Mouse (Mus musculus) forebrain, postnatal 0 days (tissue): ENCODE results near the gene Gm11084. TPM values are rescaled to one million over a fixed set of nuclear protein-coding genes. Genes with fewer than 3 reads are reported as not detected.
A peak's percentile ranks its signal among the peaks of the same experiment; 100 is the strongest.

ENCODE experiments used
- ATAC-seq: fragments of 200-750 bp; cut with Nextera tagmentation; 2 replicates; pipeline ENCODE4 v1.8.0; 2017; ENCODE audit warnings: mild to moderate bottlenecking, moderate library complexity
- DNase-seq: peaks from one replicate; pipeline ENCODE4 v3.0.0-alpha.2; 2015
- H3K27ac ChIP-seq: fragments of 300-500 bp; sonication (generic); 2 replicates; pipeline ENCODE4 v1.5.1; 2014; ENCODE audit warnings: low read depth, mild to moderate bottlenecking, antibody characterized with exemption, low read length, moderate library complexity, mixed read lengths
- H3K27me3 ChIP-seq: fragments of 300-500 bp; sonication (generic); 2 replicates; pipeline ENCODE4 v1.6.1; 2014; ENCODE audit warnings: mild to moderate bottlenecking, low read length, mixed read lengths; ENCODE audit not compliant: insufficient read depth
- H3K36me3 ChIP-seq: fragments of 300-500 bp; sonication (generic); 2 replicates; pipeline ENCODE4 v1.6.1; 2014; ENCODE audit warnings: mild to moderate bottlenecking, moderate library complexity; ENCODE audit not compliant: insufficient read depth
- H3K4me1 ChIP-seq: fragments of 300-500 bp; sonication (generic); 2 replicates; pipeline ENCODE4 v1.6.1; 2014; ENCODE audit warnings: antibody characterized with exemption; ENCODE audit not compliant: insufficient read depth
- H3K4me2 ChIP-seq: fragments of 300-500 bp; sonication (generic); 2 replicates; pipeline ENCODE4 v1.6.1; 2014; ENCODE audit warnings: low read depth, mild to moderate bottlenecking, moderate library complexity
- H3K4me3 ChIP-seq: fragments of 300-500 bp; sonication (generic); 2 replicates; pipeline ENCODE4 v1.5.1; 2014; ENCODE audit warnings: low read depth, low read length, mixed read lengths
- H3K9ac ChIP-seq: fragments of 300-500 bp; sonication (generic); 2 replicates; pipeline ENCODE4 v1.6.1; 2014; ENCODE audit warnings: mild to moderate bottlenecking
- H3K9me3 ChIP-seq: fragments of 300-500 bp; sonication (generic); 2 replicates; pipeline ENCODE4 v1.6.1; 2016; ENCODE audit warnings: low read length
- CTCF ChIP-seq: sonication (generic); IDR thresholded peaks from 2 replicates; pipeline ENCODE4 v1.5.1; 2016; ENCODE audit warnings: antibody characterized with exemption, control low read depth, low read depth
- WGBS: fragments of 180-500 bp; shearing (Covaris S2); extraction: QIAGEN DNeasy Blood & Tissue Kit; methylation state at CpG from one replicate; pipeline ENCODE4 v1.1.7; 2014; 5-methylcytosine and 5-hydroxymethylcytosine counted together
- polyA plus RNA-seq: library from polyadenylated mRNA; unstranded; fragments of >200 nt; fragmentation: Nextera tagmentation; extraction: Ambion mirVana; gene quantifications from 2 replicates; pipeline ENCODE4 v1.2.1, GENCODE M21; 2015
- total RNA-seq: library from RNA; depleted of rRNA; stranded (reverse); fragments of >200 nt; gene quantifications from 2 replicates; pipeline ENCODE4 v1.2.3, GENCODE M21; 2014

Gene Gm11084
- total and polyA plus RNA-seq, 2 experiments from 2014 or later: not detected

DNA sequence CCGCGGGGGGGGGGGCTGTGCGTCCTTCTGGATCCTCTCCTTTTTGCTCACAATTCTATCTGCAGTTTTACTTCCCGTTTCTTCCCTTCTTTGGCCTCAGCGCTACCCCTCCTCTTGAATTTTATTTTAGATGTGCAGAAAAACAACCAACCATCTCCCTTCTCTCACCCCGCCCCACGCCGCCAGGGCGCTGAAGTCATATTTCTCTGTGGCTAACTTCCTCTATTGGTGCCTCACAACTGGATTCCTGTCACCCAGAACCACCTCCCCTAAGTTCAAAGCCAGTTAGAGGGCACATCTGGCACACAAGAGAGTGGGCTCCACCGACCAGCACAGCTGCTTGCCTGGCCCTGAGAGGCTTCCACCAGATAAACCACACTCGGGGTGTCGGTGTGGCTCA, 16.5 kb upstream of the Gm11084 start:
- H3K27me3 ChIP-seq: no peaks in the 10 kb centered on the region
- H3K4me3 ChIP-seq: no peak overlapping the region
- peak overlapping the region; percentile 21; the same call in 1 of the 2 replicates for H3K27ac ChIP-seq
- no peaks in the 10 kb centered on the region for H3K9me3 ChIP-seq
- H3K4me1 ChIP-seq: 0 out of 2 replicates have a peak, but pooled peaks cover 3% of the 10 kb centered on the region
- no peak for DNase-seq
- H3K36me3 ChIP-seq: no peaks in the 10 kb centered on the region
- 64% methylated on average over 11 of the region's 12 CpGs for WGBS
- no peak for ATAC-seq
- no peak overlapping the region for H3K4me2 ChIP-seq
- no peak for TF ChIP-seq CTCF
- H3K9ac ChIP-seq: no peak overlapping the region

DNA sequence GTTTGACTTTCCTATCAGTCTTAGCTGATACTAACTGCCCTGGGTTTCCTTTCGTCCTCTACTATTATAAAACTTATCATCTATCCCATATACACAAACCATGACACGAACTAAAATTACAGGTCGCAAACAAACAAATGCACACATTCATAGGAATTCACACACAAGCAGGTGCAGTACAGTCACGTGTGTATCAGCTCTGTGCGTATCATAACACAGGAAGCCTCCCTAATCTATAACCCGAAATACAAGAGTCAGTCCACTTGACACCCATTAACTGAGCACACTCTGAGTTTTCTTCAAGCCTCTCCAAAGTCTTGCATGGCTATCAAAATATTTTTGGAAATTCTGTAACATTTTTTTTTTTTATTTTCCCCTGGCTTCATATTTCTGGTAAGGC, 15.9 kb upstream of the Gm11084 start:
- WGBS: 90% methylated on average over 6 of the region's 6 CpGs
- Histone ChIP-seq H3K36me3 (no peaks in the 10 kb centered on the region), H3K27ac (no peak overlapping the region), H3K4me3 (no peak overlapping the region), H3K27me3 (no peaks in the 10 kb centered on the region), H3K4me1 (0 out of 2 replicates have a peak, but pooled peaks cover 3% of the 10 kb centered on the region), H3K4me2 (no peak overlapping the region), H3K9me3 (no peaks in the 10 kb centered on the region), H3K9ac (no peak overlapping the region)
- DNase-seq: no peak
- no peak for ATAC-seq
- no peak for TF ChIP-seq CTCF

DNA sequence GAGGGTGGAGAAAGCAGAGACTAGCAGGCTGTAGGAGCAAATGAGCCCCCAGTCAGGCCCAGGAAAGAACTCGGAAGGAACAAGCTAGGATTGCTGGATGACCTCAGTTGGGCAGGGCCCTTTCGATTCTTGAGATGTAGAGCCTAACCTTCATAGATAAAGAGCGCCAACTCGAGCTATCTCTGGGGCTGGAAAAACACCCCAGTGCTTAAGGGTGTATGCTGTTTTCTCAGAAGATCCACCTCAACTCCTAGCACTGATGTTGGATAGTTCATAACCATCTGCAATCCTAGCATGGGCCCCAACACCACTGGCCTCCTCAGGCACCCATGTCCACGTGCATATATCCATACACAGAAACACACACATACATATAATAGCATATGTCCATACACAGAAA, 15.5 kb upstream of the Gm11084 start:
- no peak for ATAC-seq
- no peak overlapping the region for H3K27ac ChIP-seq
- 93% methylated on average over 5 of the region's 5 CpGs for WGBS
- TF ChIP-seq CTCF: no peak
- no peaks in the 10 kb centered on the region for H3K9me3 ChIP-seq
- no peak for DNase-seq
- no peak overlapping the region for H3K4me2 ChIP-seq
- no peak overlapping the region for H3K4me3 ChIP-seq
- no peaks in the 10 kb centered on the region for H3K27me3 ChIP-seq
- no peaks in the 10 kb centered on the region for H3K36me3 ChIP-seq
- 0 out of 2 replicates have a peak, but pooled peaks cover 3% of the 10 kb centered on the region for H3K4me1 ChIP-seq
- H3K9ac ChIP-seq: no peak overlapping the region

DNA sequence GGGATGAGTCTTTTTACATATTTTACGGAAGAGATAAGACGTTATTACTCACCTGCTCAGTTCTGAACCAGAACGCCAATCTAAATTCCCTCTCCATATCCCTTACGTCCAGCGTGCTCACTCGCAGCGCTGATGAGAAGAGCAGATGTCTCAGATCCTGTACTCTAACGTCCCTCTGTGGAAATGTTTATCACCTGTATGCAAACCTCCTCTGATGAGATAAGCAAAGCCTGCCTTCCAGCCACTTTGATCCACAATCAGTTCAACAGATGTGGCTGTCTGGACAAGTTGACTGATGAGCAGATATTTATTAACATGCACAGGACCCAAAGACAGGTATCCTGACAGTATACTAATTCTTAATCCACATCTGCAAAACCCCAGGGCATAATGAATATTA, 13.7 kb upstream of the Gm11084 start:
- Histone ChIP-seq H3K27ac (no peak overlapping the region), H3K4me2 (no peak overlapping the region), H3K9ac (no peak overlapping the region), H3K4me3 (no peak overlapping the region), H3K36me3 (no peaks in the 10 kb centered on the region), H3K9me3 (no peaks in the 10 kb centered on the region), H3K4me1 (0 out of 2 replicates have a peak, but pooled peaks cover 3% of the 10 kb centered on the region), H3K27me3 (no peaks in the 10 kb centered on the region)
- DNase-seq: no peak
- TF ChIP-seq CTCF: no peak
- WGBS: 85% methylated on average over 8 of the region's 8 CpGs
- ATAC-seq: no peak

DNA sequence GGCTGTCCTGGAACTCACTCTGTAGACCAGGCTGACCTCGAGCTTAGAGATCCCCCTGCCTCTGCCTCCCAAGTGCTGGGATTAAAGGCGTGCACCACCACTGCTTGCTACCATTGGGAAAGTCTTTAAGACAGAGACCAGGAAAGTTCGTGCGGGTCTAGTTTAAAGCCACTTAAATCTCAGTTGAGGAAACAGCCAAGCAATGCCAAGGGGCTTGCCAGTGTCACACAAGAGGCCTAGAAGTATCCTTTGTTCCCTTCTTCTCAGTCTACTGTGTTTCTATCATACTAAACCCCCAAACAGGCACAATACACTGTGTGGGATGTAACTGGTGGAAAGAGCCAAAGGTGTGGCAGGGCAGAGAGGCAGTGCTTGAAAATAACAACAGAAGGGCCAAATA, 11.1 kb upstream of the Gm11084 start:
- Histone ChIP-seq H3K27me3 (no peaks in the 10 kb centered on the region), H3K27ac (no peak overlapping the region), H3K4me1 (no peaks in the 10 kb centered on the region), H3K4me3 (no peak overlapping the region), H3K9me3 (no peaks in the 10 kb centered on the region), H3K36me3 (no peaks in the 10 kb centered on the region), H3K9ac (no peak overlapping the region), H3K4me2 (no peak overlapping the region)
- ATAC-seq (no peak), DNase-seq (no peak)
- TF ChIP-seq CTCF: no peak
- WGBS: 90% methylated on average over 4 of the region's 4 CpGs

DNA sequence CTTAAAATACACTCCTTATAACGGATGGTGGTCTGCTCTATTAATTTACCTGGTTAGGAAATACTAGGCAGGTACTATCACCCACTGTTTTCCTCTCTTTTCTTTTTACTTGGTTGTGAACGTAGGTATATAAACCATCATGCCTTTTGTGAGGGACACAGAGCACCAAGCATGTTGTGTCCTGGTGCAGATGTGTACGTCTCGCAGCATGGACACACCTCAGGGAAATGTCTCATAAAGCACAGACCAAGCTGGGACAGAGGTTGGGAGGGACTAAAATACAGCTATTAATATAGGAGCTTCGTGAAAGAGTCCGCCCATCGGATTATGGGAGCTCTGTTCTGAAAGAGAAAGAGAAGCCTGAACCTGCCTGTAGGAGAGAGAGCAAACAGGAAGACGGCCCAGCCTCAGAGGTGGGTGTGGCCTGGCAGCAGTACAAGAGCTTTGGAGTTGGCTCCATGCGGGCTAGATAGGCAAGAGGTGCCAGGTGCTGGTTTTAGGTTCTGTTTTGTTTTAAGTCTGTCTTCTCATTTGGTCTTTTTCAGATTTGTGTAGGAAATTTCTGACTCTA, 10.4 kb upstream of the Gm11084 start:
- Histone ChIP-seq H3K27ac (no peak overlapping the region), H3K4me3 (no peak overlapping the region), H3K27me3 (no peaks in the 10 kb centered on the region), H3K36me3 (no peaks in the 10 kb centered on the region), H3K4me1 (no peaks in the 10 kb centered on the region), H3K4me2 (no peak overlapping the region), H3K9me3 (no peaks in the 10 kb centered on the region), H3K9ac (no peak overlapping the region)
- DNase-seq (no peak), ATAC-seq (no peak)
- TF ChIP-seq CTCF: no peak
- WGBS: 57% methylated on average over 9 of the region's 9 CpGs

DNA sequence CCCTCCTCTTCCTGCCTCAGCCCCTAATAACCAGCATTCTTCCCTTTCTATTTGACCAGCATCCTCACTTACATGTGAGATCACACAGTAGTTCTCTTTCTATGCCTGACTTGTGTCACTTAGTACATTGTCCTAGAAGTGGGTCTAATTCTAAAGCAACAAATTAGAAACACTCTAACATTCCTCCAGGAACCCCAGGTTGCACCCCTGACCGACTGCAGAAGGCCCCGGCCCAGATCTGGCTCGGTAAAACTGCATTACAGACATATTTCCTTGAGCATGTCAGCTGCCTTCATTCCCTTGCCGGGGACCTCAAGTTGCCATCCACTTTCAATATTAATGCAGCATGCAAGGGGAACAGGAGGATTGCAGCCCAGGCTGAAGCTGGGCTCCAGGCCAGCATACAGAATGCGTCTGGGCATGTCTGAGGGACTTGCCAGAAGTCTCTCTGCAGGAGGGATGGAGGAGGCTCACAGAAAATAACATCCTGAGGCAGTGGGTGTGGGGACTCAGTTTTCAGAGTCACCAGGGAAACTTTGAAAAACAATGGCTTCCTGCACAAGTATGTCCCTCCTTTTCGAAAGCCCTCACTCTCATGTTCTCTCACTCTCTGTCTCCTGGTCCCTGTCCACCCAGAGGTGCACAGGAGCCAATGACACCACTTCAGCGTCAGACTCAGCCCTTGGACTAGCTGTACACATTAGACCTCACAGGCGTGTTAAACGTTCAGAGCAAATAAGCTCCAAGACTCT, 9.0 kb upstream of the Gm11084 start:
- Histone ChIP-seq H3K4me1 (no peaks in the 10 kb centered on the region), H3K9ac (no peak overlapping the region), H3K27ac (peak overlapping the region; percentile 66; the same call in 1 of the 2 replicates), H3K27me3 (no peaks in the 10 kb centered on the region), H3K4me2 (peak overlapping the region; percentile 15; the same call in 1 of the 2 replicates), H3K4me3 (no peak overlapping the region), H3K36me3 (no peaks in the 10 kb centered on the region), H3K9me3 (no peaks in the 10 kb centered on the region)
- no peak for TF ChIP-seq CTCF
- WGBS: 13% methylated on average over 9 of the region's 9 CpGs
- DNase-seq: peak; percentile 87
- peak; percentile 88 for ATAC-seq
